Mouse (Mus musculus) telencephalon, adult 2 months (tissue): ENCODE results near the gene Oas2.
"Not testable (repeated sequence)": the region's sequence is repeated elsewhere in the genome, so short reads cannot be mapped to it uniquely, and the experiment has no call there.

Experiments
- DNase-seq: peaks from one replicate; pipeline ENCODE4 v3.0.0-alpha.2; 2011; ENCODE audit warnings: low read depth, low spot score

Oas2 gene

GRCm38 (mm10) chr5:120749688-120750087 is at the start of gene Oas2:
Gene Oas2, minus strand, starts transcription at chr5:120749853.
- DNase-seq, result no peak

GRCm38 (mm10) chr5:120798943-120799342 is 49.3 kb upstream of the Oas2 start:
- DNase-seq, result not testable (repeated sequence)

- not testable (repeated sequence) for DNase-seq
These were observed 48.5 kb upstream of the Oas2 start for GRCm38 (mm10) chr5:120798147-120798546.

- not testable (repeated sequence) for DNase-seq
These were observed 45.9 kb upstream of the Oas2 start, which contains the start of gene Oas1e for GRCm38 (mm10) chr5:120795480-120796034. Gene Oas1e, minus strand, starts transcription at chr5:120795530.

GRCm38 (mm10) chr5:120793043-120793442 is 43.4 kb upstream of the Oas2 start:
- peak; percentile 27 for DNase-seq

GRCm38 (mm10) chr5:120787042-120787441 is 37.4 kb upstream of the Oas2 start:
- no peak for DNase-seq

- DNase-seq, result no peak
These were observed 32.8 kb upstream of the Oas2 start for GRCm38 (mm10) chr5:120782446-120782845.

GRCm38 (mm10) chr5:120781646-120782045 is 32.0 kb upstream of the Oas2 start:
- no peak for DNase-seq

GRCm38 (mm10) chr5:120779922-120780321 is 30.3 kb upstream of the Oas2 start:
- peak; percentile 26 for DNase-seq

- DNase-seq, result no peak
These were observed 29.3 kb upstream of the Oas2 start for GRCm38 (mm10) chr5:120778941-120779340.

GRCm38 (mm10) chr5:120777478-120777877 is 27.8 kb upstream of the Oas2 start, which contains the start of gene Oas3:
Gene Oas3, minus strand, starts transcription at chr5:120777661.
- DNase-seq, result no peak

- DNase-seq, result no peak
These were observed 27.1 kb upstream of the Oas2 start for GRCm38 (mm10) chr5:120776801-120777200.

- no peak for DNase-seq
These were observed 25.8 kb upstream of the Oas2 start for GRCm38 (mm10) chr5:120775287-120775985.

- DNase-seq, result no peak
These were observed 19.7 kb upstream of the Oas2 start for GRCm38 (mm10) chr5:120769396-120769795.

GRCm38 (mm10) chr5:120765010-120765409 is 15.4 kb upstream of the Oas2 start:
- DNase-seq, result no peak

GRCm38 (mm10) chr5:120761901-120762300 is 12.2 kb upstream of the Oas2 start:
- DNase-seq, result no peak

GRCm38 (mm10) chr5:120754215-120754614 is 4.6 kb upstream of the Oas2 start:
- no peak for DNase-seq

- no peak for DNase-seq
These were observed 3.1 kb upstream of the Oas2 start for GRCm38 (mm10) chr5:120752786-120753185.

GRCm38 (mm10) chr5:120751206-120751605 is 1.6 kb upstream of the Oas2 start:
- no peak for DNase-seq

- peak; percentile 22 for DNase-seq
These were observed 3.2 kb downstream of the Oas2 start for GRCm38 (mm10) chr5:120746451-120746850.

- DNase-seq, result no peak
These were observed 7.5 kb downstream of the Oas2 start for GRCm38 (mm10) chr5:120742125-120742524.

- no peak for DNase-seq
These were observed 15.2 kb downstream of the Oas2 start for GRCm38 (mm10) chr5:120734380-120734990.

GRCm38 (mm10) chr5:120733696-120734095 is 16.0 kb downstream of the Oas2 start:
- DNase-seq, result no peak
